Mouse (Mus musculus): ENCODE measurements around the gene Sptbn1. TPM values are rescaled to one million over a fixed set of nuclear protein-coding genes. Genes with fewer than 3 reads are reported as not detected.

The Sptbn1 gene
- polyA plus RNA-seq, 1 experiment from 2014 or later = 220 TPM

DNA sequence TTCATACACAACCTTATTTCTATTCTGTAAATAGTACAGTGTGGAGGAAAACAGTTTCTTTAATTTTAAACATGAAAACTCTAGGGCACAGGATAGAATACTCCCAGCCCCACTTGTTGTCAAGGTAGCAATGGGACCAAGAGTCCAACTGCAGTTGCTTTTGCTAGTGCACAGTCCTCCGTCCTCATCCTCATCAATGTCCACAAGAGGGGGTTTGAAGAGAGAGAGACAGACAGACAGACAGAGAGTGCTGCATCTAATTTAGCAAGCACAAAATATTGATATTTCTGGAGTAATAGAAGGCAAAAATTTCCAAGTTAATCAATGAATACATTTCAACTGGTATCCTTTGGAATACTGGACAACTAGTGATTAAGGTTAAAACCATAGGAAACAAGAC is 120.1 kb downstream of the Sptbn1 start:
- 75% methylated on average over 1 of the region's 1 CpGs for WGBS
- H3K27me3 ChIP-seq (replicated peaks; ENCODE audit: insufficient read depth, low read length) = no peaks in the 10 kb centered on the region
- H3K36me3 ChIP-seq (ENCODE audit: insufficient read depth, low read length) = peaks cover 44% of the 10 kb centered on the region
- no peak overlapping the region for H3K4me3 ChIP-seq (ENCODE audit: low read depth, low read length)
- no peaks in the 10 kb centered on the region for H3K4me1 ChIP-seq (ENCODE audit: insufficient read depth, low read depth, low read length)
- ATAC-seq (no peak), DNase-seq (ENCODE audit: low spot score) (no peak)
- TF ChIP-seq CTCF (IDR thresholded peaks at IDR 0.05) (peak; percentile 45), EP300 (IDR thresholded peaks at IDR 0.05) (no peak)
- H3K9me3 ChIP-seq (ENCODE audit: low read length) = no peaks in the 10 kb centered on the region
- H3K27ac ChIP-seq (ENCODE audit: low read length) = no peak overlapping the region
- H3K4me2 ChIP-seq (replicated peaks; ENCODE audit: low read depth, low read length) = no peak overlapping the region
- no peak overlapping the region for H3K9ac ChIP-seq (replicated peaks; ENCODE audit: low read depth)

- no peaks in the 10 kb centered on the region for H3K4me1 ChIP-seq (ENCODE audit: insufficient read depth, low read depth, low read length)
- ATAC-seq = peak; percentile 35; the same call in 1 of the 2 replicates
- H3K4me2 ChIP-seq (replicated peaks; ENCODE audit: low read depth, low read length) = no peak overlapping the region
Observed at GRCm38 (mm10) chr11:30143090-30143489, 124.9 kb downstream of the Sptbn1 start.

DNA sequence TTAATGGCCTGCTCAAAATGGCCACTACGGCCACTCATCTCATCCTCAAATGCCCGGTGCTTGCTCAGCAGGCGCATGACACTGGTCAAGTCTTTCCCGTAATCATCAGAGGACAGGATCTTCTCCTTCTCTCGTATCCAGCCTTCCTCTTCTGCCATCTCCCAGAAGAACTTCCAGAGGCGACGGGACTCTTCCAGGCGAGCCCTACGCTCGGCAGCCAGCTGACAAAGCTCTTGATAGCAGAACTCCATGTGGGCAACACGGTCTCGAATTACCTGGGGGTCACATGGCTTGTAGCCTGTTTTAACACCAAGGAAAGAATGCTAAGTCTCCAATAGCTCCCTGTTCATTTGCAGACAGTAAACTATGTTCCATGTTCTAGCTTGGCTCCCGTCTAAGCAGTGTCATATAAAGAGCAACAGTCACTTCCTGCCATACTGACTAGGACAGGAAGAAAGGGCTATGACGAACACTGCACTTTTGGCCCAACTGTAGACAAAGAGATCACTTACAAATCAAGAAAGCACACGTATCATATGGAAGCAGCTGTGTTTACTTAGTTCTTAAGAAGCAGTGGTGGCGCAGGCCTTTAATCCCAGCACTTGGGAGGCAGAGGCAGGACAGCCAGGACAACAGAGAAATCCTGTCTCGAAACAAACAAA is 128.7 kb downstream of the Sptbn1 start:
- Histone ChIP-seq H3K36me3 (ENCODE audit: insufficient read depth, low read length) (peaks cover 57% of the 10 kb centered on the region), H3K4me1 (ENCODE audit: insufficient read depth, low read depth, low read length) (no peaks in the 10 kb centered on the region), H3K9me3 (ENCODE audit: low read length) (no peaks in the 10 kb centered on the region), H3K9ac (replicated peaks; ENCODE audit: low read depth) (no peak overlapping the region), H3K27ac (ENCODE audit: low read length) (0 out of 2 replicates have a peak overlapping the region, but pooled peaks have one; percentile 32), H3K27me3 (replicated peaks; ENCODE audit: insufficient read depth, low read length) (no peaks in the 10 kb centered on the region), H3K4me2 (replicated peaks; ENCODE audit: low read depth, low read length) (no peak overlapping the region), H3K4me3 (ENCODE audit: low read depth, low read length) (no peak overlapping the region)
- TF ChIP-seq CTCF (IDR thresholded peaks at IDR 0.05) = no peak
- TF ChIP-seq EP300 (IDR thresholded peaks at IDR 0.05) = peak; percentile 90
- peak; percentile 66 for DNase-seq (ENCODE audit: low spot score)
- WGBS = 63% methylated on average over 17 of the region's 17 CpGs
- peak; percentile 82 for ATAC-seq

More at GRCm38 (mm10) chr11:30143090-30143489, 124.9 kb downstream of the Sptbn1 start:
- Histone ChIP-seq H3K4me3 (ENCODE audit: low read depth, low read length) (no peak overlapping the region), H3K9me3 (ENCODE audit: low read length) (no peaks in the 10 kb centered on the region), H3K27me3 (replicated peaks; ENCODE audit: insufficient read depth, low read length) (no peaks in the 10 kb centered on the region), H3K36me3 (ENCODE audit: insufficient read depth, low read length) (peaks cover 58% of the 10 kb centered on the region), H3K27ac (ENCODE audit: low read length) (no peak overlapping the region), H3K9ac (replicated peaks; ENCODE audit: low read depth) (no peak overlapping the region)
- peak; percentile 45 for DNase-seq (ENCODE audit: low spot score)
- WGBS = 83% methylated on average over 6 of the region's 6 CpGs
- TF ChIP-seq EP300 (IDR thresholded peaks at IDR 0.05) = no peak

- DNase-seq (ENCODE audit: low spot score) = no peak
- peaks cover 54% of the 10 kb centered on the region for H3K36me3 ChIP-seq (ENCODE audit: insufficient read depth, low read length)
- no peak for ATAC-seq
- H3K27ac ChIP-seq (ENCODE audit: low read length) = no peak overlapping the region
- no peak for TF ChIP-seq EP300 (IDR thresholded peaks at IDR 0.05)
- no peak for TF ChIP-seq CTCF (IDR thresholded peaks at IDR 0.05)
- H3K4me1 ChIP-seq (ENCODE audit: insufficient read depth, low read depth, low read length) = no peaks in the 10 kb centered on the region
- H3K27me3 ChIP-seq (replicated peaks; ENCODE audit: insufficient read depth, low read length) = no peaks in the 10 kb centered on the region
- H3K9ac ChIP-seq (replicated peaks; ENCODE audit: low read depth) = no peak overlapping the region
- H3K9me3 ChIP-seq (ENCODE audit: low read length) = no peaks in the 10 kb centered on the region
- H3K4me2 ChIP-seq (replicated peaks; ENCODE audit: low read depth, low read length) = no peak overlapping the region
- no peak overlapping the region for H3K4me3 ChIP-seq (ENCODE audit: low read depth, low read length)
- 69% methylated on average over 12 of the region's 12 CpGs for WGBS
Observed at GRCm38 (mm10) chr11:30137081-30137480, 130.9 kb downstream of the Sptbn1 start.

DNA sequence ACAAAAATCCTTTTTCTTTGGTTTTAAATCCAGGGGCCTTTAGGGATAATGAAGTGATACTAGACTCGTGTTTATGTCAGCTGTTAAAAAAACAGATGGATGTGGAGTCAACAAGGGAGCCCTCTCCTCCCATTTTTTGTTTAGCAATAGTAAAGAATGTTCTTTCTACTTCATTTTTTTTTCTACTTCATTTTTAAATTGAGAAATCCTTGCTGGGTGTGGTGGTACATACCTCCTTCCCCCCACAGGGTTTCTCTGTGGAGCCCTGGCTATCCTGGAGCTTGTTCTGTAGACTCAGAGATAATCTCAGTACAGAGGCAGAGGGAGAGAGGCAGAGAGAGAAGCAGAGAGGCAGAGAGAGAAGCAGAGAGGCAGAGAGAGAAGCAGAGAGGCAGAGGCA is 133.9 kb downstream of the Sptbn1 start:
- H3K36me3 ChIP-seq (ENCODE audit: insufficient read depth, low read length) = peaks cover 61% of the 10 kb centered on the region
- 50% methylated on average over 1 of the region's 1 CpGs for WGBS
- H3K9me3 ChIP-seq (ENCODE audit: low read length) = no peaks in the 10 kb centered on the region
- no peaks in the 10 kb centered on the region for H3K27me3 ChIP-seq (replicated peaks; ENCODE audit: insufficient read depth, low read length)
- H3K4me1 ChIP-seq (ENCODE audit: insufficient read depth, low read depth, low read length) = no peaks in the 10 kb centered on the region
- H3K27ac ChIP-seq (ENCODE audit: low read length) = no peak overlapping the region
- peak; percentile 78 for ATAC-seq
- H3K4me3 ChIP-seq (ENCODE audit: low read depth, low read length) = no peak overlapping the region
- H3K4me2 ChIP-seq (replicated peaks; ENCODE audit: low read depth, low read length) = no peak overlapping the region
- H3K9ac ChIP-seq (replicated peaks; ENCODE audit: low read depth) = no peak overlapping the region
- TF ChIP-seq EP300 (IDR thresholded peaks at IDR 0.05) = peak; percentile 41; the same call in 1 of the 2 replicates
- no peak for TF ChIP-seq CTCF (IDR thresholded peaks at IDR 0.05)
- peak; percentile 86 for DNase-seq (ENCODE audit: low spot score)

DNA sequence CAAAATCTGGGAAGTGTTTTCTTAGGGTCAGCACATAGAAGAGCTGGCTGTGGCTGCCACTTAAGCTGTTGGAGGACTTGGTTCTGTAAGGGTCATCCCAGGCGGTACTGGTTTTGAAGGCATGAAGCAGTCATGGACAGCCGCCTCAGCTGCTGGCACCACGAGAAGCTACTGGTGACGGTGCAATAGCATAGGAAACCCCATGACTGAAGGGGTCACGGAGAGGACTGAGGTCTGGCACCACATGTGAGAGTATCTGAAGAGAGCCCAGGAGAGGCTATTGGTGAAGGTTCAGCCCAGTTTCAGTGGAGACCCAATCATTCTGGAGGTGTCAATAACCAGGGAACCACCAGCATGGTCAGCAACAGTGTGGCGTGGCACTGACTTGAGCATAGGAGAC is 135.4 kb downstream of the Sptbn1 start:
- ATAC-seq = no peak
- Histone ChIP-seq H3K4me3 (ENCODE audit: low read depth, low read length) (no peak overlapping the region), H3K36me3 (ENCODE audit: insufficient read depth, low read length) (peaks cover 55% of the 10 kb centered on the region), H3K27ac (ENCODE audit: low read length) (no peak overlapping the region), H3K9me3 (ENCODE audit: low read length) (no peaks in the 10 kb centered on the region), H3K9ac (replicated peaks; ENCODE audit: low read depth) (no peak overlapping the region), H3K4me1 (ENCODE audit: insufficient read depth, low read depth, low read length) (no peaks in the 10 kb centered on the region), H3K27me3 (replicated peaks; ENCODE audit: insufficient read depth, low read length) (no peaks in the 10 kb centered on the region), H3K4me2 (replicated peaks; ENCODE audit: low read depth, low read length) (no peak overlapping the region)
- 79% methylated on average over 6 of the region's 6 CpGs for WGBS
- no peak for DNase-seq (ENCODE audit: low spot score)
- no peak for TF ChIP-seq EP300 (IDR thresholded peaks at IDR 0.05)
- no peak for TF ChIP-seq CTCF (IDR thresholded peaks at IDR 0.05)
